Mouse (Mus musculus) mouse embryonic stem cell (cell line): ENCODE results near the gene Zkscan14.

Source experiments
- in situ Hi-C, 2 experiments: fragments of 300-500 bp; cut with MboI; formaldehyde crosslinking; loops; 1 replicate in 1 of 2; 3 replicates in 1 of 2; pipeline ENCODE4 v1.14.3; 2019 to 2020; ENCODE audit warnings: low sequenced_read_pairs in 2 of 2, low pct_unique_long_range_greater_than_20kb in 1 of 2, mixed read lengths in 1 of 2; ENCODE audit not compliant: unreplicated experiment in 1 of 2

Zkscan14 gene

GRCm38 (mm10) chr5:145207954-145208353 lies 6.3 kb upstream of the Zkscan14 start:
- in situ Hi-C loops: loop anchor here in 1 of 2 experiments (25.0 kb wide), 1 partner anchor 1004 kb away; the partner anchor contains the start of gene Rnf6

DNA sequence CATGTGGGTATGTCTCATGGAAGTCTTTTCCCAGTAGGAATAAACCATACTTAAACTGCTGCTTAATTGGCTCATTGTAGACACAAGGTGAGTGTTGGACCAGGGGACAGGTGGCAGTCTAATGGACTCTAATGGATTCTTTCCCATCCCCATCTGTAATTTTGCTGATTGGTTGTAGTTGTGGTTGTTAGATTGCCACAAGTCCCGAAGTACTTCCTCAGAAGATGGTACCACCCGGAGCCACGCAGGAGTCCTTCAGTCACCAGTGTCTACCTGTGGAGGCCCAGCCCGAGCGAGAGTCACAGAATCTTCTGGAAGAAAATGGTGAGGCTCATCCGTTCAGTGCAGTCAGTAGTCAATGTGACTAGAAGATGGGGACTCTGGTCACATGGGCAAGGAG lies 5.7 kb upstream of the Zkscan14 start:
- in situ Hi-C loops: loop anchor here in 1 of 2 experiments (25.0 kb wide), 1 partner anchor 1005 kb away; the partner anchor contains the start of gene Rnf6

GRCm38 (mm10) chr5:145205041-145205440 lies 3.4 kb upstream of the Zkscan14 start:
- in situ Hi-C loops: loop anchor here in 1 of 2 experiments (25.0 kb wide), 1 partner anchor 1007 kb away; the partner anchor contains the start of gene Rnf6

DNA sequence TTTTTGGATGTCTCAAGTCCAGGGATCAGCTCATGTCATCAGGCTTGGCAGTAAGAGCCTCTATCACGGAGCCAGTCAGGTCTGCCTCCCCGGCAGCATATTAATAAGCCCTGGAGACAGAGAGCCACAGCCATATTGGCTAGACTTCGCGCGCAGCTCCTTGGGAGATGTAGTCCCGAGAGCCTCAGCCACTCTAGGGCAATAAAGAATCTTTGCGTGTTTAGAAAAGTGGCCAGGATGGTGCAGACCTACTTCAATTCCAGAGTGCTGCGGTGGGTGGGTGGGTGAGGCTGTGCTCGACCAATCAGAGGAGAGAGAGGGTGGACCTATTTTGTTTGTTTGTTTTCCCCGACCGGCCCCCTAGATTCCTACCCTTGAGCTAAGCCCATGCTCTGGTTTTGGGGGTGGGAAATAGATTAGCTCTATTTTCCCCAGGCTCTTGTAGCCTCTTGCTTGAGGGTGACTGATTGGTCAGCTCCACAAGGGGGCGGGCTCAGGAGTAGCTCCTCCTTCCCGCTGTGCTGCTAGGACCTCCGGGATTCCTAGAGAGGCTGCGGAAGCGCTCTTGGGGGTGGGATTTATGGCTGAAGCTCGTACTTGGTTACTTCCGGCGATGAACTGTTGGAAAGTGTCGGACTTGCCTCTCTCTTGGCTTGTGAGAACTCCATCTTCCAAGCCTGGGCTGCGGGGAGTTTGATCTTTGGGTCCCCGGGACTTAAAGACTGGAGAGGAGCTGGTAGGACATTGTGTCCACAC lies 2.4 kb upstream of the Zkscan14 start, which contains the start of gene Zkscan5:
Gene Zkscan5, plus strand, starts transcription at position 627 of the 756 bp plus-strand sequence.
- in situ Hi-C loops: loop anchor here in 1 of 2 experiments (25.0 kb wide), 1 partner anchor 1008 kb away; the partner anchor contains the start of gene Rnf6

- in situ Hi-C loops: loop anchor here in 1 of 2 experiments (25.0 kb wide), 1 partner anchor 1010 kb away; the partner anchor contains the start of gene Rnf6
Measured at GRCm38 (mm10) chr5:145202446-145202845, 778 bp upstream of the Zkscan14 start.

DNA sequence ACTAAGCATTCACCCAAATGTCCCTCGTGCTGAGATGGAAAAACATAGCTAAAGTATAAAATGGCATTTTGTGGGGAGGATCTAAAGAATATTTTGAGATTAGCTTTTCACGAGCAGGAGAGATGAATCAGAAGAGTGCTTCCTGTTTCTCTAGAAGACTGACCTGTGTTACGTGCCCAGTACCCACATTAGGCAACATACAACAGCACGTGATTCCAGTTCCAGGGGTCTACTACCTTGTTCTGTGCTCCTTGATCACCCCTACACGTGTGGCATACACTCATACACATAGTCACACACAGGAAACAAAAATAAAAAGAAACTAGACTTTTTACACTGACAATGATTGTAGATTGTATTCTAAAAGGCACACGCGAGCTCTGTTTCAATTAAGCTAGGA lies 1.3 kb downstream of the Zkscan14 start:
- in situ Hi-C loops: loop anchor here in 1 of 2 experiments (25.0 kb wide), 1 partner anchor 1012 kb away; the partner anchor contains the start of gene Rnf6

- in situ Hi-C loops: no loop called here
Measured at GRCm38 (mm10) chr5:145191962-145192361, 9.7 kb downstream of the Zkscan14 start, which contains the start of gene Atp5j2. Gene Atp5j2, minus strand, starts transcription at chr5:145192062.

DNA sequence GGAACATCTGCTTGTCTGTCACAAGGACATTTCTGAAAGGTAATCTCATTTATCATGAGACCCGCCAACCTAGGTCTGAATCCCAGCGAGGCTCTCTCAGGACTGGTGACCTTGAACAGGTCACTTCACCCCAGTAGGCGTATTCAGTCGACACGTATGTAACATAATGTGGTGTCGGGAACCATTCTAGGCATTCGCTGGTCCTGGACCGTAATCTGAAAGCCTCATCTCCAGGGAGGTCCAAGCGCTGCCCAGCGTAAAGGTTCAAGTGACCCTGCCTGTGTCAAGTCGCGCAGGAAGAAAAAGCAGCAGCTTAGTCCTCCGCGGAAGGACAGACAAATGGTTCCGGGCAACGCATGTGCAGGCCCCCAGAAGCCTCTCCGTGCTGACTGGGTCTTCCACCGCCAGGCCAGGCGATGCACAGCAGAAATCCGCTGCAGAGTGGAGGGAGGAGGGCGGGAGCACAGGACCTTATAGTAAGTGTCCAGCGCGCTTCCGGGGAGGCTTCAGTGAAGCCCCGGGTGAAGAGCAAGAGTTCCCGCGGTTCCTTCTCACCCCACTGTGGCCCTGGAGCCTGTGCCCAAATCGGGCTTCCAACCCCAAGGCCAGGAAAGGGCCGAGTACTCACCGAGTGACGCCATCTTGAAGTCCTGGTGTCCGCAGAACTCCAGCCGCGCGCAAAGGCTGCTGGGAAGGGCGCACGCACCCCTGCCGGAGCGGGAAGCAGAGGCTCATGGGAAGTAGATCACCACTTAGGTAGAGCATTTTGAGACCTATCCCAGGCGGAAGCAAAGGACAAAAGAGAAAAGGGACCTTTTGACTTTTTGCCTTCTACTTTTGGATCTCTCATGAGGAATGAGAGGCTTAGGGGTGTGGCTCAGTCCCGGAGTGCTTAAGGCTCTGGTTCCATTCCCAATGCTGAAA lies 10.5 kb downstream of the Zkscan14 start:
- in situ Hi-C loops: no loop called here

DNA sequence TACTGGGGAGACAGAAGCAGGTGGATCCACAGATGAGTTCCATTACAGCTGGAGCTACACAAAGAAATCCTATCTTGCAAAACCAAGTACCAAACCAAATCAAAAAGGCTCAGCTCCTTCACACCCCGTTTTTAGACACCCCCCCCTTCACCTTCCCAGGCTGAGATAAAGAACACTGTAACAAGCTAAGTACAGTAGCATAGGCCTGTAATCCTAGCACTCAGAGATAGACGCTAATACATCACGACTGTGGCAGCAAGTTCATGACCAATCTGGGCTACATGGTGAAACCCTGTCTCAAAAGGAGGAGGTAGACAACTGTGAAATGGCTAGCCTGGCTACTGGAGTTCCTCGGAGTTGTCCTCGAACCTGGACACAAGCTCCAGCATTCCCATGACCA lies 11.3 kb downstream of the Zkscan14 start:
- in situ Hi-C loops: no loop called here

DNA sequence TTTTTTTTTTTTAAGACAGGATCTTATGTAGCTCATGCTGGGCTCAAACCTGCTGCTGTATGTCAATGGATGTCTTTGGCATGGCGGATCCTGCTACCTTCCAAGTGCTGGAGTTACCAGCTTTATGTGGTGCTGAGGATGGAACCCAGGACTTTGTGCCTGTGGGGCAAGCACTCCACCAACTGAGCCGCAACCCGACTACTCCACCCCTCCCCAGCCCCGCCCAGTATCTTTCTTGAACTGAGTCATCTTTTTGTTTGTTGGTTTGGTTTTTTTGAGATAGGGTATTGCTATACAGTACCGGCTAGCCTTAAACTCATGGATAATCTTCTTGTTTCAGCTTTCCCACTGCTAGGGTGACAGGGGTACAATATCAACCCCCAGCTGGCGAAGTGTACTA lies 12.3 kb downstream of the Zkscan14 start:
- in situ Hi-C loops: no loop called here

DNA sequence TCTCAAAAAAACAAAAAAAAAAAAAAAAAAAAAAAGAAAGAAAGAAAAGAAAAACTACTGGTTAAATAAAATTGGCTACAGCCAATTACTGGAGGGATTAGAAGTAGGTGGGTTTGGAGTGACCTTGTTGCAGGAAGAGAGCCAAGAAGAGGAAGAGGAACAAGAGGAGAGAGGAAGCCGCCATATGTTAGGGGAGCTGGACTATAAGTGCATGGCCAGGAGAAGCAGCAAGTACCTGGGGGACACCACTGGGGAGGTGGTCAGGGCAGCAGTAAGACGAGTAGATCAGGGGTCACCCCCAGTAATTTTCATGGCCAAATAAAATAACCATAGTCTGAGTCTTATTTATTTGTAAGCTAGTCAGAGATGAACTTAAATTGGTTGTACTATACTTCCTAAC lies 16.4 kb downstream of the Zkscan14 start:
- in situ Hi-C loops: no loop called here

DNA sequence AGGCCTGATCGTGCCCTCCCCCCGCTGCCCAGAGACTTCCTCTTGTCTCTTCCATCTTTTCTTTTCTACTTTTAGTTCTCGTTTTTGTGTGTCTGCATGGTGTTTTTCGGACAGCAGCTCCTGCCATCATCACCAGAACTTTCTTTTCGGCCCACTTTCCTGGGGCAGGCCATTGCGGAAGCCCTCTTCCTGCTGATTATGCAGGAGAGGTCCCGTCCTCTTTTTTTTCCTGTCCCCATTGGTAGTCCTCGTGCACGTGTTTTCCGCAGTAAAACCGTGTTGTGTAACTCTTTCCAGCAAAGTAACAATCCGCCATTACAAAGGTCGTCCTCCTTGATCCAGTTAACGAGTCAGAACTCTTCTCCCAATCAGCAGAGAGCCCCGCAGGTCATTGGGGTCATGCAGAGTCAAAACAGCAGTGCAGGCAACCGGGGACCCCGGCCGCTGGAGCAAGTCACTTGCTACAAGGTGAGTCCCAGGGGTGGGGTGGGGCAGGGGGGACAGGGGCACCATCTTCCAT lies 23.1 kb downstream of the Zkscan14 start:
- in situ Hi-C loops: no loop called here

DNA sequence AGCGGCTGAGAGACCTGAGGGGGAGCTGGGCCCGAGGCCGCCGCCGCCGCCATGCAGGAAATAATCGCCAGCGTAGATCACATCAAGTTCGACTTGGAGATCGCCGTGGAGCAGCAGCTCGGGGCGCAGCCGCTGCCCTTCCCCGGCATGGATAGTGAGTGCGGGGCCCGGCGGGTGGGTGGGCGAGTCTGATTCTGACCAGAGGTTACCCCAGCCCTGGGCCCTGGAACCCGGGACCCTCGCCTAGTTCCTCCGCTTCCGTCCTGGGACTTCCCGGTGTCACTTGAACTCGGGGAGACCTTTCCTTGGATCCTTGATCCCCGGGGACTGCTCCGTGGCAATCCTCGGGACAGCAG lies 34.4 kb downstream of the Zkscan14 start:
- in situ Hi-C loops: no loop called here

DNA sequence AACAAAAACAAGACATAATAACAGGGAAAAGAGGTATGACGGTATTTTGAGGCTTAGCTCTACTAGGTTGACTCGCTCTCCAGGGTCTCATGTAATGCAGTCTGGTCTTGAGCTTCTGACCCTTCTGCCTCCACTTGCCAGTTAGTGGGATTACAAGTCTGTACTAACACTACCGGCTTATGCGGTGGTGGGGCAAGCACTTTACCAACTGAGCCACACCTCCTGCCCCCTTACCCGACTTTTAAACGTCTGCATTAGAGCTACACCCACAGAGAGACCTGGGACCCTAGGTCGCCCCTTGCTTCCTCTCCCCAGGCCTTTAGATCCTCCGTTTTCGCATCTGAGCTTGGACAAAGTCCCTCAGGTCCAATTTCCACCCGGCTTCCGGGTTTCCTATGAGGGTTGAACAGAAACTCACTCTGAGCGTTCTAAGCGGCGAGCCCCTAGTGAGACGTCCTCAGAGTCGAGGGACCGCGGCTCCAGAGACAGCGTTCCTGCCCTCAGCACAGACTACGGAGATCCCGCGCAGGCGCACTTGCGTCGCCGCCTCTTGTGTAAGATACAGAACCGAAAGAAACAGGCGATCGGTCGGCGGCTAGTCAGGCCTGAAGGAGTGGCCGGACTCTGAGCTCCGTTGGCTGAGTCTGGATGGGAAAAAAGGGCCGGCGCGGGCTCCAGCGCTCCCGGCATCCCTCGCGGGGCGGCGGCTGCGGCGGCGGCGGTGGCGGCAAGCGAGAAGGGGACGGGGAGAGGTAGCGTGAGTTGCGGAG lies 34.9 kb downstream of the Zkscan14 start, which contains the start of the genes Ptcd1 and Cpsf4:
Gene Ptcd1, minus strand, starts transcription at position 573 of the 770 bp plus-strand sequence.
Gene Cpsf4, plus strand, starts transcription at position 678 of the 770 bp plus-strand sequence.
- in situ Hi-C loops: no loop called here

DNA sequence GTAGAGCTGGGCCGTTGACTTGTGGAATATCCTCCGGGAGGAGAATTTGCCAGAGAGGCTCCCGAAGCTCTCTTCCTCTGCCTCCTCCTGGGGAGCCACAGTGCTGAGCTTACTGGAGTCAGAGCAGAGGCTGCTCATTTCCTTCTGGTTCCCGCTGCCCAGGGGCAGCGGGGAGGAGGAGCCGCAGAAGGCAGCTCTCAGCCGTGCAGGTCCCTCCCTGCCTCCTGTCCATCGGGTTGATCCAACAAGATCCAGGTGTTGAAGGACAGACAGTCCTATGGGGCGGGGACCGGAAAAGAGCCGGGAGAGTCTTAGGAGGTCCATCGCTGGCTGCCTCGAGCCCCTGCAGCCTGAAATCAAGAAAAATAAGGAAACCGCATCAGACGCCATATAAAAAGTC lies 36.5 kb downstream of the Zkscan14 start:
- in situ Hi-C loops: no loop called here

GRCm38 (mm10) chr5:145164710-145165109 lies 37.0 kb downstream of the Zkscan14 start:
- in situ Hi-C loops: no loop called here

- in situ Hi-C loops: no loop called here
Measured at GRCm38 (mm10) chr5:145161361-145161760, 40.3 kb downstream of the Zkscan14 start.

DNA sequence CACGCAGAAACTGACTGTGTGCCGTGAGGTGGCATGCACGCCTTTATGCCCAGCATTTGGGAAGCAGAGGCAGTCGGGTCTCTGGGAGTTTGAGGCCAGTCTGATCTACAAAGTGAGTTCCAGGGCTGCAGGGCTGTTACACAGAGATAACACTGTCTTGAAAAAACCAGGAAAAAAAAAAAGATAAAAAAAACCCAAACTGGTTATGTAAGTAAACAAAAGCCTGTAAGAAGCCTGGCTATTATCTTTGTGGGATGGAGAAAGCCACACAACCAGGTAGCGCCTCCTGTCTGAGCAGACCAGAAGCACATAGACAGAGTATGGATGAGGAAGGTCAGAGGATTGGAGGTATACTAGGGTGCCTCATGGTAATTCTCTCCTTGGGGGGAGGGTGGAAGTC lies 49.0 kb downstream of the Zkscan14 start:
- in situ Hi-C loops: no loop called here
